Mouse (Mus musculus) ES-E14 (cell line): Measurements from ENCODE around the gene Unc5cl. TPM values are rescaled to one million over a fixed set of nuclear protein-coding genes. Genes with fewer than 3 reads are reported as not detected.
A peak's percentile ranks its signal among the peaks of the same experiment; 100 is the strongest.

Experiments
- DNase-seq: peaks from one replicate; pipeline ENCODE4 v3.0.0-alpha.2; 2013; ENCODE audit warnings: low read depth, low spot score
- H3K27ac ChIP-seq: 2 replicates; pipeline ENCODE4 v1.5.1; 2012; ENCODE audit warnings: low read depth, mild to moderate bottlenecking, low read length, moderate library complexity, mixed read lengths; ENCODE audit not compliant: poor library complexity, insufficient read depth, severe bottlenecking
- H3K36me3 ChIP-seq: 2 replicates; pipeline ENCODE4 v1.6.1; 2012; ENCODE audit warnings: mild to moderate bottlenecking, low read length, moderate library complexity, mixed read lengths; ENCODE audit not compliant: control insufficient read depth, poor library complexity, insufficient read depth, severe bottlenecking
- H3K4me1 ChIP-seq, 2 experiments: fragments of 150-350 bp in 1 of 2; sonication (generic) in 1 of 2; 2 replicates each; pipeline ENCODE4 v1.6.1; 2012; ENCODE audit warnings: low read length in 2 of 2, mild to moderate bottlenecking in 1 of 2, mixed read lengths in 1 of 2; ENCODE audit not compliant: control insufficient read depth in 2 of 2, insufficient read depth in 2 of 2, poor library complexity in 1 of 2
- H3K4me3 ChIP-seq, 2 experiments: fragments of 150-350 bp in 1 of 2; sonication (generic) in 1 of 2; 2 replicates each; pipeline ENCODE4 v1.5.1; 2012; ENCODE audit warnings: low read length in 2 of 2, low read depth in 1 of 2, mild to moderate bottlenecking in 1 of 2, mixed read lengths in 1 of 2; ENCODE audit not compliant: insufficient read depth in 1 of 2, poor library complexity in 1 of 2, severe bottlenecking in 1 of 2
- H3K9ac ChIP-seq: 2 replicates; pipeline ENCODE4 v1.6.1; 2012; ENCODE audit warnings: low read depth, mild to moderate bottlenecking, low read length, mixed read lengths; ENCODE audit not compliant: poor library complexity, insufficient read depth, severe bottlenecking
- H3K9me3 ChIP-seq: fragments of 150-350 bp; sonication (generic); 2 replicates; pipeline ENCODE4 v1.6.1; 2012; ENCODE audit warnings: low read depth, mild to moderate bottlenecking, low read length; ENCODE audit not compliant: control insufficient read depth, insufficient read depth
- CHD2 ChIP-seq: IDR thresholded peaks from 2 replicates; pipeline ENCODE4 v1.6.1; 2014; ENCODE audit warnings: mild to moderate bottlenecking, low read depth, low read length, inconsistent platforms
- HCFC1 ChIP-seq: IDR thresholded peaks from 2 replicates; pipeline ENCODE4 v1.6.1; 2012; ENCODE audit warnings: low read length, inconsistent platforms, borderline replicate concordance; ENCODE audit not compliant: insufficient read depth
- MAFK ChIP-seq: IDR thresholded peaks from 2 replicates; pipeline ENCODE4 v1.6.1; 2014; ENCODE audit warnings: mild to moderate bottlenecking, low read depth, low read length, inconsistent platforms; ENCODE audit not compliant: insufficient read depth
- ZC3H11A ChIP-seq: IDR thresholded peaks from 2 replicates; pipeline ENCODE4 v1.6.1; 2012; ENCODE audit warnings: low read depth, mild to moderate bottlenecking, inconsistent platforms, low read length, borderline replicate concordance
- ZNF384 ChIP-seq: IDR thresholded peaks from 2 replicates; pipeline ENCODE4 v1.6.1; 2012; ENCODE audit warnings: low read depth, low read length, inconsistent platforms
- in situ Hi-C, 2 experiments: fragments of 600-800 bp; cut with MboI; formaldehyde crosslinking; loops; one replicate each; pipeline ENCODE4 v1.15.1; 2025; ENCODE audit warnings: low sequenced_read_pairs in 2 of 2, inconsistent platforms in 1 of 2; ENCODE audit not compliant: unreplicated experiment in 2 of 2
- total RNA-seq: library from RNA; depleted of rRNA; stranded (reverse); fragments of 300-350 nt; gene quantifications from 2 replicates; pipeline ENCODE4 v1.2.3, GENCODE M21; 2012

The Unc5cl gene
- total RNA-seq, 1 experiment, result 1.2 TPM

GRCm38 (mm10) chr17:48409380-48410298 lies 45.1 kb upstream of the Unc5cl start, which contains the start of the genes Nfya and Oard1:
TSS of gene Nfya (minus strand) at chr17:48409906.
TSS of gene Oard1 (plus strand) at chr17:48410014.
- in situ Hi-C loops, result no loop called here
- H3K27ac ChIP-seq, result peak within 1 kb of the TSS; percentile 98
- peak; percentile 99 for DNase-seq
- TF ChIP-seq HCFC1, result peak; percentile 70; the same call in 1 of the 2 replicates
- TF ChIP-seq ZNF384, result no peak
- H3K9me3 ChIP-seq, result no peaks in the 10 kb centered on the region
- peaks cover 0 to 4% of the 10 kb centered on the region in 2 experiments; a peak in 3 of 4 replicates for H3K4me1 ChIP-seq
- H3K9ac ChIP-seq, result peak within 1 kb of the TSS; percentile 100
- H3K4me3 ChIP-seq, result peak within 1 kb of the TSS; percentile 94
- H3K36me3 ChIP-seq, result peaks cover 15% of the 10 kb centered on the region

- Histone ChIP-seq H3K4me3 (peak overlapping the region; percentile 94), H3K36me3 (peaks cover 20% of the 10 kb centered on the region), H3K27ac (peak overlapping the region; percentile 98), H3K9me3 (no peaks in the 10 kb centered on the region), H3K9ac (peak overlapping the region; percentile 100), H3K4me1 (peaks cover 0 to 4% of the 10 kb centered on the region in 2 experiments; a peak in 3 of 4 replicates)
- DNase-seq, result no peak
- in situ Hi-C loops, result no loop called here
- no peak for TF ChIP-seq HCFC1
- no peak for TF ChIP-seq ZC3H11A
- no peak for TF ChIP-seq ZNF384
- TF ChIP-seq CHD2, result no peak
- TF ChIP-seq MAFK, result no peak
Observed at GRCm38 (mm10) chr17:48410299-48410785, 44.4 kb upstream of the Unc5cl start.

- peak overlapping the region; percentile 4; the same call in 1 of the 2 replicates for H3K9ac ChIP-seq
- no peak for DNase-seq
- TF ChIP-seq CHD2, result no peak
- TF ChIP-seq ZNF384, result no peak
- no peak overlapping the region for H3K27ac ChIP-seq
- H3K4me3 ChIP-seq, result peak overlapping the region; percentile 94; a peak in 3 of 4 replicates
- in situ Hi-C loops, result no loop called here
- peaks cover 22% of the 10 kb centered on the region for H3K36me3 ChIP-seq
- H3K4me1 ChIP-seq, result peaks cover 0 to 4% of the 10 kb centered on the region in 2 experiments; a peak in 3 of 4 replicates
- H3K9me3 ChIP-seq, result no peaks in the 10 kb centered on the region
Observed at GRCm38 (mm10) chr17:48411241-48411640, 43.5 kb upstream of the Unc5cl start.

GRCm38 (mm10) chr17:48416011-48416410 lies 38.7 kb upstream of the Unc5cl start:
- H3K36me3 ChIP-seq, result peaks cover 40% of the 10 kb centered on the region
- no peaks in the 10 kb centered on the region; a peak in 2 of 4 replicates for H3K4me1 ChIP-seq
- no peak overlapping the region for H3K27ac ChIP-seq
- H3K9me3 ChIP-seq, result no peaks in the 10 kb centered on the region
- DNase-seq, result no peak
- TF ChIP-seq ZC3H11A (no peak), CHD2 (no peak), MAFK (no peak), ZNF384 (no peak), HCFC1 (no peak)
- in situ Hi-C loops, result no loop called here
- H3K9ac ChIP-seq, result no peak overlapping the region
- H3K4me3 ChIP-seq, result no peak overlapping the region
